Mouse (Mus musculus) liver, embryonic 14.5 days (tissue): ENCODE measurements around the gene Zbtb16.

Experiments
- CTCF ChIP-seq: IDR thresholded peaks from 2 replicates; pipeline ENCODE4 v1.5.1; 2016; ENCODE audit warnings: antibody characterized with exemption, low read depth, control low read depth
- EP300 ChIP-seq: IDR thresholded peaks from 2 replicates; pipeline ENCODE4 v1.6.1; 2016; ENCODE audit warnings: antibody characterized with exemption, low read depth

GRCm38 (mm10) chr9:48823319-48823705, 12.7 kb downstream of the Zbtb16 start:
- TF ChIP-seq CTCF = no peak
- no peak for TF ChIP-seq EP300
